Mouse (Mus musculus) layer of hippocampus, postnatal 10 days (tissue): ENCODE measurements around the gene Atf1. TPM values are rescaled to one million over a fixed set of nuclear protein-coding genes. Genes with fewer than 3 reads are reported as not detected.
"Not testable (repeated sequence)": the region's sequence is repeated elsewhere in the genome, so short reads cannot be mapped to it uniquely, and the experiment has no call there.

Experiments
- DNase-seq, 2 experiments: peaks; one replicate each; pipeline ENCODE4 v3.0.0; 2021; ENCODE audit warnings: low spot score in 2 of 2
- total RNA-seq, 2 experiments: library from RNA; stranded (reverse); gene quantifications; 2 replicates each; pipeline ENCODE4 v1.2.3; 2021

Atf1 gene
- total RNA-seq, 2 experiments from 2014 or later = 15.5 to 17.2 TPM

DNA sequence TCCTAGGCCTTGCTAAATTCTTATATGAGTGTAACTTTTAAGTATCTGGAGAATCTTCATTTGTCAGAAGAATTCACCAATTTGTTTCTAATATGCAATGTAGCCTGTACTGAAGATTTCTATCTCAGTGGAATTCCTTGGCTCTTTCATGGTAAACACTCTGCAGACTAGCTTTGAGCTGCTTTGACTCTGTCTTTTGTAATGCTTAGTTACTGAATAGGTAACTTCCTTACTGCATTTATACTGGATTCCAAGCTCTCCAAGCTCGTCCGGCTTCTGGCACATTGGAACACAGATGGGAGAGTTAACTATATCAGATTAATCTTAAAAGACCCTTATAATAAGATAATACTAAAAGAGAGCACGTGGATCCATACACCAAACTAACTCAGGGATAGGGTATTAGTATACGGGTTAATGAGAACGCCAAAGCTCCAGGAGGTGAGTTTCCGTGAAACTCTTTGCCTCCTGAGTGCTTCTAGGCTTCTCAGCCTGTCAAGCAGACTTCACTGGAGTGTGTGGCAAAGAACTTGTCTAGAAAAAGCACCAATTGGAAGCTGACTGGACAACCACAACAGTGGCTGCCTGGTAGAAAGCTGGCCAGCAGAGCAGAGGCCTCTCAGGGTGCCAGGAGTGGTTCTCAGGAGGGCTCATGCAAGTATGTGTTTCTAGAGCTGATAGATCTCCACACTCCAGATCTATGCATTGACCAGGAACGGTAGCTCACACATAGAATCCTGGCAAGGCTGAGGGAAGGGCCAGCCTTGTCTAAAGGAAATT lies 31.2 kb downstream of the Atf1 start:
- DNase-seq = no peak

DNA sequence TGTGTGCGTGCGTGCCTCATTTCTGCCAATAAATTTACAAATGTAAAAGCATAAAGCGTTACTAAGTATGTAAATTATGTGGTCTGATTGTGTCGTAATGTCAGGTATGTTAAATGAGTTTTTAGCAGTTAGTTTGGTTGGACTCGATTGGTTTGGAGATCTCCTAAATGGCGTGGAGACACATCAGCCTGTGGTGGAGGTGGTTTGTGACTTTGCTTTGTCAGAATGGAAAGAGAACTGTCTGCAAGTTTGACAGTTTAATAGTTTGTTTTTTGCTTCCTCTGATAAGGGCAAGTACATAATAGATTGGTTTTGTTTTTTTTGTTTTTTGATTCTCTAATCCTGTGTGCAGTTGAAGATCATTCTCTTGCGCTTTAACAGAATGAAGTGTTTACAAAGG lies 32.7 kb downstream of the Atf1 start:
- DNase-seq = not testable (repeated sequence)

DNA sequence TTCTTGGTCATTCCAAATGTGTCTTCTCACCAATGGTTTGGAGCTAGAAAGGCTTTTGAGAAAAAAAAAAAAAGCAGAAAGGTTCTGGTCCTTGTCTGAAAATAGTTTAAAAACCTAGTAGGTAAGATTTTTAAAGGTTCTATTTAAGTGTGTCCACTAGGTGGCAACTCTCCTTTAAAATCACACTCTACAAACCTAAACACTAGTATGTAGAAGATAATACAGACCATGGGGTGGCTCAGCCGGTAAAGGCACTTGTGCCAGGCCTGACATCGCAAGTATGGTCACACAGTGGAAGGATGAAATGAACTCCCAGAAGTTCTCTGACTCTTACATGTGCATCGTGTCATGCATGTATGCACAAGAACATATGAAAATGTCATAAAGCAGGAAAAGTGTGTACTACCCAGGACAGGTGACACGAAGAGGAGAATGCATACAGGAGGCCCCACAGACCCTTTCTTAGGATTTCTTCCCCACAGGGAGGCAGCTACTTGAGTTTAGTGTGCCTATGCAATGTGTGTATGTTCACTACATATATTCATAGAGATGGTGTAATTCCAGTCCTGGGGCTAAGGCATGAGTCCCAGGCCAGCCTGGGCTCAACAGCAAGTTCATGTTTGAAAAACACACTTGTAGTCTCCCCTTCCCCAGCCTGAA lies 35.8 kb downstream of the Atf1 start:
- DNase-seq = peak; percentile 6 to 11

DNA sequence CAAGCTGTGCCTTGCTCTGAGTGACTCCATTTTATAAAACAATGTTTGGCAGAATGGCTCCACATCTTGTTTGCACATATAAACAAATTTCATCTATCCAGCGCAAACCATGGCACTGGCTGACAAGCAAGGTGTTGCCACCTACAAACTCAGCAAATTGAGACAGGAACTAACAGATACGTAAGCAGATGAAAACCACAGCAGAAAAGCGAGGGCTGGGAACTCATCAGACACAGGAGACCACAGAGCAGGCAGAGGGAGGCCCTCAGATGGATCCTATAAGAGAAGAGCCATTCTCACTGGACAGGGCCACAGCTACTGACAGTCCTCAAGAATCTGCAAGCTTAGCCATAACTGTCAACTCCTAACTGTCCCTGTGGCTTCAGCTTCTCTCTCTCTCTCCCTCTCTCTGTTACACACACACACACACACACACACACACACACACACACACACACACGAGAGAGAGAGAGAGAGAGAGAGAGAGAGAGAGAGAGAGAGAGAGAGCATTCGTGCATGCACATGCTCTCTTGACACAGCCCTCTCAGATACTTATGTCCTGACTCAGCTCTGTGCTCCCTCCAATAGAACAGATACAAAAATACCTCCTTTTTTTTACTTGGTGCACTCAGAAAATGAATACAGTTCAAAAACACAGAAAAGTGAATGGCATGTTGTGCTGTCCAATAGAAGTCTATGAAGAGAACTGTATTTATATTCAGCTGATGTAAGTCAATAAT lies 38.1 kb downstream of the Atf1 start:
- DNase-seq = no peak

DNA sequence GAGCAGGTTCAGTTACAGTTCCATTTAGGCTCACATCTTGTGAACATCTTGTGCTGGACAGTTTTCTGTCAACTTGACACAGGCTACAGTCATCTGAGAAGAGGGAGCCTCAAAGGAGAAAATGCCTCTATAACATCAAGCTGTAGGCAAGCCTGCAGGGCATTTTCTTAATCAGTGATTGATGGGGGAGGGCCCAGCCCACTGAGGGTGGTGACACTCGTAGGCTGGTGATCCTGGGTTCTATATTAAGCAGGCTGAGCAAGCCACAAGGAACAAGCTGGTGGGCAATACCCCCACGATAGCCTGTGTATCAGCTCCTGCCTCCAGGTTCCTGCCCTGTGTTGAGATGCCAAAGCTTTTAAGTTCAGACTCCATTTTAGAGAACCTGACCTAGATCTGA lies 41.3 kb downstream of the Atf1 start:
- DNase-seq = no peak

DNA sequence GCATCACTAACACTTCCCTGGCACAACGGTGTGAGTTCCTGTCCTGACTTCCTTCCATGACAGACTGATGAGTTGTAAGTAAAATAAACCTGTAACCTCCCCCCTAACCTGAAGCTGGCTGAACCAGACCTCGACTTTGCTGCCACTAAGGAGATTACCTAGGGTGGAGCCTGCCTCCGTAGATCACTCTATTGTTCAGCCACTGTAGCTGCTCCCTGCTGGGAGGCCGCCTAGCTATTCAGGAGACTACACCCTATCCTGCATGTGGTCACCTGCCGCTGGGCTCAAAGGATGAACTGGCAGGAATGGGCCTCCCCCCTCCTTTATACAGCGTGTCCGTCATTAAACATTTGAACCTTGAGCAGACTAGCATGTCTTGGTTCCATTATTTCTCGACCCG lies 42.2 kb downstream of the Atf1 start:
- DNase-seq = no peak

DNA sequence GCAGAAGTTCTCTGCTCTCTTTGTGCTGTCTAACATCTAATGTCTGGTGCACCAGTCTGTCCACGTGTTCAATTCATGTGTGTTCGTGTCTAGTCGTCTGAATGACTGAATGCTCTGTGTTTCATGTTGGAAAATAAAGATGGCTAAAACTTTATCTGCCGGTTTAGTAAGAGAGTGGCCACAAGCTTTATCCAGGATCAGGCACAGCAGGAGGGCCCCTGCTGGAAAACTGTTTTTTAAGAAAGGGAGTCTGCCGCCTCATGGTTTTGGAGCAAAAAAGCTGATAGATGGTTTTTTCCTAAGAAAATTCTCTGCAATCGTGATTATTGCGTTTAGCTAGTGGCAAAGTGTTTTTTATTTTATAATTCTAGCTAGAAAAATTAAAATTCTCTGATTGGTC lies 43.0 kb downstream of the Atf1 start:
- not testable (repeated sequence) for DNase-seq

DNA sequence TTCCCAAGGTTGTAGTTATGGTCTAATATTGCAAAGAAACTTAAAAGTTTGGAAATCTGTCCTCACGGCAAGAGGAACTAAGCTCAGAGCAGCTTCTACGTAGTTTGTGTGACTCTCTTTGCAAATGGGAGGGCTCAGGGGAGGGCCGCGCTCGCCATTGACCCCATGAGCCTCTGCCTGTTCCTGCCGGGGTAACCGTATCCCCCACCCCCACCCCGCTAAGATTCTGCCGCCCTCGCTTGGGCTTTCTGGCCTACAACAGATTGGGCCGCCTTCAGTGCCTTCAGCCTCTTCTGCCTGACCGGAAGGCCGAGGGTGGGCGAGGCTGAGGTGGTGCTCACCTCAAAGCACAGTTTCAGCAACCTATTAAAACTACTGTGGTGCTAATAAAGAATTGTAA lies 43.8 kb downstream of the Atf1 start:
- no peak for DNase-seq

DNA sequence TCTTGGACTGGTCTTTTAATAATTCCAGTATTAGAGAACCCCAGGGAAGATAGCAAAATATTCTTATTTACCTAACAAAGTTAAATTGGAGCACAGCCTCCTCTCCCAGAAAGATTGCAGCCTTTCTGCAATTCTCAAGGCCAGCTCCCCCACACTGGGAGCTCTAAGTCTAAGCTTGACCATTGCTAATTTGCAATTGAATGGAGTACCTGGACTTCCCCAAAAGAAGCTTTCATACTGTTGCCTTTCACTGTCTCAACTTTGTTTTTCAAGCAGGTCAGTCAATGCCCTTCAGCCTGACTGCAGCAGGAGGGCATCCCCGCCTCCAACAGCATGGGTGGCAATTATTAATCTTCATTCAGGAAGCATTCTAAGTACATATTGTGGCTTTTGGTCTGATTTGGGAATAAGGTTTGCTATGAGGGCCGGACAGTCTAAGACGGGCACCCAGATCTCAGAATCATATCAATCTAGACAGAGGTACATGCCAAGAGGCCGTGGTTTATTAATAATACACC lies 46.2 kb downstream of the Atf1 start:
- not testable (repeated sequence) for DNase-seq

DNA sequence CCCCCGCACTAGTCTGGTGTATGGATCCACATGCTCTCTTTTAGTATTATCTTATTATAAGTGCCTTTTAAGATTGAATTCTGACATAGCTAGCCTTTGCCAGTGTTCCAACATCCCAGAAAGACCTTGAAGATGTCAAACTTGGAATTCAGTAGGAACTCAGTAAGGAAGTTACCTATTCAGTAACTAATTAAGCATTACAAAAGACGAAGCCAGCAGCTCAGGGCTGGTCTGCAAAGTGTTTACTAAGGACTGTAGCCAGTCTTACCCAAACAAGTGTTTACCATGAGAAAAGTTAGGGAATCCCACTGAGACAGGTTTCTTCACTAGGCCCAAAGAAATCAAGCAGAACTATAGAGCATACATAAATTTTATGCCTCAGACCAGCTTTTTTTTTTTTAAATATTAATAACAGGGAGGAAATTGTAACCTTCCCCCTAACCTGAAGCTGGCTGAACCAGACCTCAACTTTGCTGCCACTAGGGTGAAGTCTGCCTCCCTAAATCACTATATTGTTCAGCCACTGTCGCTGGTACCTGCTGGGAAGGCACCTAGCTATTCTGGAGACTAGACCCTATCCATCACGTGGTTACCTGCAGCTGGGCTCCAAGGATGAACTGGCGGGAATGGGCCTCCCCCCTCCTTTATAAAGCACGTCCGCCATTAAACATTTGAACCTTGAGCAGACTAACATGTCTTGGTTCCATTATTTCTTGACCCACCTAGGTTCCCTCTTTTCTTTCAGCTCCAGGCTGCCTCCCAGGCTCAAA lies 47.4 kb downstream of the Atf1 start:
- DNase-seq = no peak

DNA sequence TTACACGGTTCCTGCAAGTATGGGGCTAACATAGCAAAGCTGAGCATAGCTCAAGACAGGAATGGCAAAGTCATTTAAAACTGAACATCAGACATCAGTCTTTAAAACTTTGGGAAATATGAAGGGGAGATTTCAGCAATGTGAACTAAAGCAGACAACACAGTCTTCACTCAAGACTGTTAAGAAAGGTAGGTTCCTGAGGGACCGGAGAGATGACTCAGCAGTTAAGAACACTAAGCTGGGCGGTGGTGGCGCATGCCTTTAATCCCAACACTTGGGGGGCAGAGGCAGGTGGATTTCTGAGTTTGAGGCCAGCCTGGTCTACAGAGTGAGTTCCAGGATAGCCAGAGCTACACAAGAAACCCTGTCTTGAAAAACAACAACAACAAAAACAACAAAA lies 48.8 kb downstream of the Atf1 start:
- DNase-seq = no peak

DNA sequence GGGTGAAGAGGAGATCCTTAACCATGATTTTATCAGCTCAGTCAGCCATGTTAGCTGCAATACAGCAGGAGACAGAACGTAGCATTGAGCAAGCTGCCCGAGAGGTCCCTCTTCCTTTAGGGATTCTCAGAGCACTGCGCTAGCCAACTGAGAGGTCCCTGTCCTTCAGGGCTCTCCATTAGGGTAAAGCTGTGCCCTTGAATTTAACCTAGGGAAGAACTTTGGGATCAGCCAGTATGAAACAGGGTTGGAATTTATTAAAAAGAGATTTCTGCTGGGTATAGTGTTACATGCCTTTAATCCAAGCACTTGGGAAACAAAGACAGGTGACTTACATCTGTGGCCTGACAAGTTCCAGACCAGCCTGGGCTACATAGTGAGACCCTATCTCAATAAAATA lies 50.0 kb downstream of the Atf1 start:
- DNase-seq = no peak

DNA sequence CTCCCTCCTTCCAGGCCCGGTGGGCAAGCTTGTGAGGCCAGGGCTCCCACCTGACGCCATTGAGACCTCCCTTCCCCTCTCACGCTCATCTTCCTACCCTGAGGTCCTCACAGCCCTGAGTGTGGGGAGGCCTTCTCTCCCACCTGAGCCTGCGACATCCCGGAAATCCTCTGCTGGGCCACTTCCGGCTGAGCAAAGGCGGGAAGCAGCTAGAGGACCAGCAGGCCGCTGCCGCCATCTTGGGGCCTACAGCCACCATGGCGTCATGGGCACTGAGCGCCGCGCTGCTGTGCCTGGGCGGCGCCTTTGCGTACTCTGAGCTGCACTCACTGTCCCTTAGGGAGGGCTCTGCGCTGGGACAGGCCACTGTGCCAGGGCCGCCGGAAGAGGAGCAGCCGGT lies 53.0 kb downstream of the Atf1 start, which contains the start of gene Tmprss12:
TSS of gene Tmprss12 (plus strand) at position 212 of the 400 bp plus-strand sequence.
- no peak for DNase-seq

DNA sequence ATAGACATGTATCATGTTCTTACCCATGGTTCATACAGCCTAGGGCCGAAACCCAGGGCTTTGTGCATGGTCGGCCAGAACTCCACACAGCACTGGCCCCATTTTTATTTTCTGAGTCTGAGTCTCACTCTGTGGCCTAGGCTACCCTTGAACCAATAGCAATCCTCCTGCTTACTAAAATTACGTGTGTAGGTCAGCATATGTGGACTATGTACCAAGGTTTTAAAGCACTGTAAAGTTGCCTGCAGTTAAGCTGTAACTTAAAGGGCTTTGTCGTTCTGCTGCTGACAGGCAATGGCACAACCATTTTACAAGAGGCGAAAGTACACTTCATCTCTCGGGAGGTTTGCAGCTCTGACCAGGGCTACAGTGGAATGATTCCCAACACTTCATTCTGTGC lies 61.4 kb downstream of the Atf1 start:
- no peak for DNase-seq

DNA sequence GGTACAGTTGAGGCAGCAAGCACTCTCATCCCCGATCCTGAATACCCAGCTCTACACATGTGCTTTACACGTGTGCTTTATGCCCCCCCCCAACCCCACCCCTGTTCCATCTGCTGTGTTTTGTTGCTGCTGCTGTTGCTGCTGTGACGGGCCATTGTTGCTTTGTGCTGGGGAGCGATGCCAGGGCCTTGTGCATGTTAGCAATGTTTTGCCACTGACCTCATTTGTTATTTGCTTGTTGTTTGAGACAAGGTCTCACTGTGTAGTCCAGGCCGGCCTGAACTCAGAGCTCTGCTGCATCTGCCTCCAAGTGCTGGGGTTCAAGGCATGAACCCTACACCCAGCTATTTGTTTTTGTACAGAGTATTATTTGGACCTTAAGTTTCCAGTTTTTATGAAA lies 63.2 kb downstream of the Atf1 start:
- no peak for DNase-seq

DNA sequence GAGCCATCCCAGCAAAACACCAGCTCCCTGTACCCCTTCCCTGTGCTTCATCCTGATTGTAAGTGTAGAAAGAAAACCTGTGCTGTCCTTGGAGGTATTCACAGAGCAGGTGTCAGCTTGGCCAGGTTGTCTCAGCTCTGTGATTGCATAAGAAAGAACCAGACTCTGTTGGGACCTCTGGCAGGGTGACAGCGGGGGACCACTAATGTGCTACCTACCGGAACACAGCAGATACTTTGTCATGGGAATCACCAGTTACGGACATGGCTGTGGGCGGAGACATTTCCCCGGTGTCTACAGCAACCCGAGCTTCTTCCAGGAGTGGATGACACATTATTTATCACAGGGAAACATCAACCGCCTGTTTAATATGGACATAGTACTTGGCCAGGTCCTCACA lies 64.7 kb downstream of the Atf1 start:
- no peak for DNase-seq

DNA sequence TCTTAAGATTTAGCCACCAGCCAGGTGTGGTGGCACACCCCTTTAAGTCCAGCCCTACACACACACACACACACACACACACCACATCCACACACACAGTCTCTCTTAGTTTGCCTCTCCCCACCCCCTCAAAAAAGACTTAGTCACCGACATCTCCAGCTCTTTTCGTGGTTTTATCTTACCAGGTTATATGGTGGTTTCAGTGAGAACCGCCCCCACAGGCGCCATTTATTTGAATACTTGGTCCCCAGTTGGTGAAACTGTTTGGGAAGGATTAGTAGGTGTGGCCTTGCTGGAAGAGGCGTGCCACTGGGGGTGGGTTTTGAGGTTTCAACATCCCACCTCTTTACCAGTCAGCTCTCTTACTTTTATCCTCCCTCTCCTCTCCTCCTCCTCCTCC lies 70.2 kb downstream of the Atf1 start:
- no peak for DNase-seq

DNA sequence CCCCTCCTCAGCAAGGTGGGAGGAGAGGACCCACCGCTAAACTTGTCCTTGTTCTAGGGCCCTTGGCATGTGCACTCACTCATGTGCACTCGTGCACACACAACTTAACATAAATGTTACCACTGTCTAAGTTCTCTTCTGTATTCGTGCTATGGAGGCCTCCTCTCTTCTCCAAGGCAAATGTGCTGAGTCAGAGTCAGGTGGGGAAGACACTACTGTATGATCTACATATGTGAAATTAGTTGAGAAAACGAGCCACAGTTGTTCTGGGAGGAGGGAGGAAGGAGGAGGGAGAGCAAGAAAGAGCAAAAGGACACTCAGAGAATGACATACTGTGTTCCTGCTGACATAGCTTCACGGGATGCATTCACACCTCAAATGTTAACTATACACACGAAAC lies 72.9 kb downstream of the Atf1 start:
- DNase-seq = no peak

DNA sequence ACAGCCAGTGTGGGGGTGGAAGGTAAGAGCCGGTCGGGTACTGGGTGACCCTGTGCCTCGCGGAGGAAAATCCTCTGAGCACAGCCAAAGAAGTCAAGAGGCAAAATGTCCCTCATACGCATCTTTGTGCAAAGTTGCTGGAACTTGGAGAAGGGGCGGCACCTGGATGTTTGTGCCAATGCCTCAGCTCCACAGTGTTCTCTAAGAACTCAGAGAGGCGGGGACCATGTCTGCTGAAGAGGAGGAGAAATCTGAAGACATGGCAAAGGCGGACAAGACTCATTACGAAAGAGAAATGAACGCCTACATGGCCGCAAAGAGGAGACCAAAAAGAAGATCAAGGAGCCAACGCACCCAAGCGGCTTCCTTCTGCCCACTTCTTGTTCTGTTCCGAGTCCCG lies 73.9 kb downstream of the Atf1 start:
- no peak for DNase-seq

DNA sequence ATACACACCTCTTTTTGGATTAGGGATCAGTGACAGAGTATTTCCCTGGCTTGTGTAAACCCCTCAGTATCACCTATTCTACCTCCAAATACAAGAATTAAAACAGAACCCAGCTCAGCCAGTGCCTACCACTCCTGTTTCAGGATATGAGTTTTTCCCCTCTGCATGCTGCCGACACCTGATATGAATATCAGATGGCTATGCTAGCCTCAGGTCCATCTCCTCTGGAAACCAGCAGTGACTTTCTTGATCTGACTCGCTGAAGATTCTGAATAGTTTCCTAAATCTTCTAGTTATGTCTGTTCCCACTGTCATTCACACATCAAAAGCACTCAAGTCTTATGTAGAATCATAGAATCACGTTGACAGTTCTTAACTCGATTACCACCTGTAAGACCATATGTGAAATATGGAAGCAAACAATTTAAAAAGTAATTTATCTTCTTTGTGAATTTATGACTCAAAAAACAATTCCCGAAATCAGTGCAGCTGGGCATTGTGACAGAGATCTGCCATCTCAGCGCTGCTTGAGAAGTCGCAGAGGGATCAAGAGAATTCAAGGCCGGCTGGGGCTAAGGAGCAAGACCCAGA lies 75.9 kb downstream of the Atf1 start:
- DNase-seq = peak; percentile 14 to 23
